Mouse (Mus musculus): ENCODE data around the gene Gm17387.

The Gm17387 gene

GRCm38 (mm10) chr7:141048226-141049218, 19.6 kb downstream of the Gm17387 start:
- DNase-seq = peak; percentile 87

- no peak for DNase-seq
These were observed 20.4 kb downstream of the Gm17387 start for GRCm38 (mm10) chr7:141049326-141049725.

DNA sequence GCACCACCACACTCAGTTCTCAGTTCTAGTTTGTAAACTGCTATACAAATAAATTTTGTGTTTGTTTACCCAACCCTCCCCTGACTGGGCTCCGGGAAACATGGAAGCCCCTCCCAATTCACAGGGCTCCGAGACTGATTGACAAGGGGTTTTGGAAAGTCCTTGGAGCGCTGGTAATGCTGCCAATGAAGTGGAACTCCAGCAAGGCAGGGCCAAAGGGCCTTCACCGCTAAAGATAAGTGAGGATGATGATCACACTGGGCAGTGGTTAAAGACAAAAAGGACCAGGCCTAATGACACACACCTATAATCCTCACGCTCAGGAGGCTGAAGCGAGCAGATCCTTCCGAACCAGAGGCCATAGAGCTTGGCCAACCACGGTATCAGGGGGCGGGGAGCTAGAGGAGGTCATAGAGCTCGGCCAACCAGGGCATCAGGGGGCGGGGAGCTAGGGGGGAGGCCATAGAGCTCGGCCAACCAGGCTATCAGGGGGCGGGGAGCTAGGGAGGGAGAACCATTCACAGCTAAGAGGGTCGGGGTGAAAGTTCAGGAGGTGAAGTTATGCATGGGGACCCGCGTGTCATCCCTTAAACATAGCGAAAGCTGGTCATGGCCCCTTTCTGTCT, 22.2 kb downstream of the Gm17387 start:
- DNase-seq = no peak

DNA sequence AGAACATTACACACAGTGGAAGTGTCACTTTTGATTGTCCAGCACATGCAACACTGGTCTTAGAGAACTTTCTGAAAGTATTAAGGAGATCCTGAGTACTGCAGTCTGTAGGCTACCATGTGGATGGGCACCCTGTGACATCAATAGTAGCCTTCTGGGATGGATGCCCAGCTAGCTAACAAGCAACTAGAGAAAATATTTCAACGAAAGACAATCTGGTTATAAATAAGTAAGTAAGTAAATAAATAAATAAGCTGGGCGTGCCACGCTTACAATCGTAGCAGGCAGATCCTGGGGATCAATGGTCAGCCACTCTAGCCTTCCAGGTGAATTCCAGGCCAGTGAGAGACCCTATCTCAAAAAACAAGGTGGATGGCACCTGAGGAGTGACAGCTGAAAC, 23.1 kb downstream of the Gm17387 start:
- no peak for DNase-seq

GRCm38 (mm10) chr7:141052421-141052820, 23.5 kb downstream of the Gm17387 start:
- no peak for DNase-seq

DNA sequence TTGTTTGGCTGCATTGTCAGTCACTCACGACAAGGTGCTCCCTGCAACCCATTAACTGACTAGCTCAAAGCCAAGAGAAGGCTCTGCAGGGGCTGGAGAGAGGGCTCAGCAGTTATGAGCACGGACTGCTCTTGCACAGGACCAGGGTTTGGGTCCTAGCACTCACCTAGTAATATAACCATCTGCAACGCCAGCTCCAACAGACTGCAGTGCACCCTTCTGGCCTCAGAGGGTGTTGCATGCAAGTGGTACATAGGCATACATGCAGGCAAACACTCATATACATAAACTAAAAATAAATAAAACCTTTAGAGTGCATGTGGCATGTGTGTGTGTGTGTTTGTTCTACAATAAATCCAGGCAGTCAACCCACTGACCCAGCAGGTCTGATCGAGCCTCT, 26.9 kb downstream of the Gm17387 start:
- DNase-seq = no peak

DNA sequence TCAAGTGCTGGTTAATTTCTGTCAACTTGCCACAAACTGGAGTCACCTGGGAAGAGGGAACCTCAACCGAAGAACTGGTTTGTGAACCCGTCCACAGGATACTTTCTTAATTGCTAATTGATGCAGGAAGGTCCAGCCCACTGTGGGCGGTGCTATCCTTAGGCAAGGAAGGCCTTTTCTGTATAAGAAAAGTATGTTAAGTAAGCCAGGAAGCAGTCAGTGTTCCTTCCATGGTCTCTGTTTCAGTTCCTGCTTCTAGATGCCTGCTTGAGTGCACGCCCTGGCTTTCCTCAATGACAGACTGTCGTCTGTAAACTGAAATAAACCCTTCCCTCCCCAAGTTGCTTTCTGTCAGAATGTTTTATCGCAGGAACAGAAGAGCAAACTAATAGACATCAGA, 28.0 kb downstream of the Gm17387 start:
- no peak for DNase-seq

DNA sequence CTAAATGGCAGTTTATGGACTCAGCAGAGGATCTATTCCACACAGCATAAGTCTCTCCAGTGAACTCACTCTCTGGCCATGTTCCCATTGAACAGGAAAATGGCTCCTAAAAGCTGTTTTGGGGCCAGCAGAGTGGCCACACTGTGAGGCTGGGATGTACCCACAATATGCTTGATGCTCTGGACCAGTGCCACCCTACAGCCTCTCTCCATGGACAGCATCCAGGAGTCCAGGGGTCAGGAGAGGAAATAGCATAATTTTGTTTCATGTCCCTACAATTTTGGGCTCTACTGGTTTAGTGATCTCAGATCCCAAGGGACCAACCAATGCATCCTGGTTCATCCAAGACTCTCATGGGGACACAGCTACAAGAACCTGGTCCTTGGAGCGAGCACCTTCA, 28.6 kb downstream of the Gm17387 start:
- no peak for DNase-seq

DNA sequence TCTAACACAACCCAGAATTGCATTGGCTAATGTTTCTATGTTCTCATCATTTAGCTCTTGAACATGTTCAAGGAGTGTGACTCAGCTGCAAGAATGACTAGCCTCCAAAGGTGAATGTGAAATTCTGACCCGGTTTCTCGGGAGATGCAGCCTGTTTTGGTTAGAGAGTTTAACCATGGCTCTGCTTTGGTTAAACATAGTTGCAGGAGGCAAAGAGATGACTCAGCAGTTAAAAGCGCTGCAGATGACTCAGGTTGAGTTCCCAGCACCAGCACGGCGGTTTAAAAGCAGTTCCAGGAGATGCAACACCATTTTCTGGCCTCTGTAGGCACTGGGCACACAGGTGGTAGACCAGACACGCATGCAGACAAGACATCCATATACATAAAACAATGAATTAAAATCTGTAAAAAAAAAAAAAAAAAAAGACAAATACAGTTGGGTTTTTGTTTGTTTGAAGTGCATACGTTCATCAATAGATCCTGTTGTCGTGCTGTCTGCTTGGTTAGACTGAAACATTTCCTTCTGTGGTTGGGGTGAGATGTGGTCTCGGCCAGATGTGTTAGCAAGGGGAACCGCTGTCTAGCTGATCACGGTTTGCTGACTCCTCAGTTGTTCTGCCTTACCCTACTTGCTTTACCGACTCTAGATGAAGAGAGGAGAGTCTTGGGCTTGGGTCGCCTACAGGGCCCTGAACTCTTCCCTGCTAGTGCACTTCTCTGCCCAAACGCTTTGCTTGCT, 29.8 kb downstream of the Gm17387 start:
- DNase-seq = no peak

DNA sequence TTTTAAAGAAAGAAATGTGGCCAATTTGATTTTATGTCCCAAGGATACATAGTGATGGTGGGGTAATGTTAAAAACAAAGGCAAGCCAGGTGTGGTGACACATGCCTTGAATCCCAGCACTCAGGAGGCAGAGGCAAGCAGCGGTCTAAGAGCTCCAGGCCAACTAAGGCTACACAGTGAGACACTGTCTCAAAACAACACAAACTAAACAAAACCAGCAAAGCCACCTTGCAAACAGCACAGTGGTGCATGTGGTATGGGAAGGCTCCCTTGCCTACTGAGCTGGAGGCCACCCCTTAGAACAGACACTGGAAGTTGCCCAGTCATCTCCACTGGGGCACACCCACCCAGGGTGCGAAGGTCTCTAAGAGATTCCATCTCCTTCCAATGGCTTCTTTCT, 31.0 kb downstream of the Gm17387 start:
- no peak for DNase-seq

DNA sequence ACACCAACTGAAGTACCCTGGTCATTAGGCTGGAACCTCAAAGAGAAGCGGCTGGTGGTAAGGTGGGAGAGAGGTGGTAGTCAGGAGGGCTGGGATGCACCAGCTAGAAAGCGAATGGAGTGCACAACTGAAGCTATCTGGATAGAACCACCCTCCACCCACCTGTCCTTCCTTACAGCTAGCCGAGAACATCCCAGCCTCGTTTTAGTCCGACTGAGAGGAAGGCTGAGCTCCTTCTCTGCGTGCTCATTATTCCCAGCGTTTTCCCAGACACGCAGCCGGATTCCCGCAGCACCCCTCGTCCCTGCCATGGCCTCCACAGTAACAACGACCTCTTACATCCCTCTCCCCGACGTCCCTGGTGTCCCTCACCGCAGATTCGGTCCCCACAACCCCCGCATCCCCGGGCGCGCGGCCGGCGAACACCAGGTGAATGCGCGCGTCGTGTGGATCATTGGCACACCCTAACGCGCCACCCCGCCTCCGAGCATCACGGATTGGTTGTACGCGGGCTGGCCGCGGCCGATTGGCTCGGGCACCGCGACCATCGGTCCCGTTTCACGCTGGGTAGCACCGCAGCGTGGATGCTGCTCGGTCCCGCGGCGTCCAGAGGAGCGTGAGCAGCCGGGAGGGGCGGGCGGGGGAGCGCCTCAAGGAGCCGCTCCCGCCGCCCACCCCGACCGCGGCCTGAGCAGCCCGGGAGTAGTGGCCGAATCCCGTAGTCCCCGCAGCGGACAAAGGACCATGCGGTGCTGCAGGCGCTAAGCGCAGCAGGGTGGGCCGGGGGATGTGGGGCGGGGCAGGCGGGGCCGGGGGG, 31.7 kb downstream of the Gm17387 start, which contains the start of gene B4galnt4:
TSS of gene B4galnt4 (plus strand) at position 679 of the 817 bp plus-strand sequence.
- DNase-seq = peak; percentile 91

DNA sequence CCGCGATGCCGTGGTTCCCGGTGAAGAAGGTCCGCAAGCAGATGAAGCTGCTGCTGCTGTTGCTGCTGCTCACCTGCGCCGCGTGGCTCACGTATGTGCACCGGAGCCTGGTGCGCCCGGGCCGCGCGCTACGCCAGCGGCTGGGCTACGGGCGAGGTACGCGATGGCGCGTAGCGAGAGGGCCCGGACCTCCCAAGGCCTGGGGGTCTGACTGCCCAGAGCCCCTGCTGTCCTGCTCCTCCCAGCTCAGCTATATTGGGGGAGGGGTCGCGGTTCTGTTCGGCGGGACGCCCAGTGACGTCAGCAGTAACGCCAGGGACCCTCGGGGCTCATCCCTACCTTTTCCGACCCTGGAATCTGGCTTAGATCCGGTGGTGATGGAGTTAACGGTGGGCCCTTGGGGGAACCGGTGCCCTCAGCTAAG, 32.4 kb downstream of the Gm17387 start:
- DNase-seq = peak; percentile 57

DNA sequence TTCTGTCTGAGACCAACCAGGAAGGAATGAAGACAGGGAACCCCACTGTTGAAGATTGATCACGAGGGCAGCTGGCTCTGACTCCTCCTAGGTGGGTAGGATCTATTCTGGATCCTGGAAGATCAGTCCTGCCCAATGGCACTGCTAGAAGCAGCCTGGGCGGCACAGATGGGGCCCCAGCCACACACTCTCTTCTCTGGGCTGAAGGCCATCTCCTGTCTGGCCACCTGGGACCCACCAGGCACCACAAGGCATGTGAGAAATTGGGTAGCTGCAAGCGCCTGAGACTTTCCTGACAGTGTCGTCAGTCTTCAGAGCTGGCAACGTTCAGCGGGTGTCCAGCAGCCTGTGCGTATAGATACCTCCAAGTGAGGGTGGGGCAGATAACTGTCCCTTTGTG, 33.6 kb downstream of the Gm17387 start:
- peak; percentile 58 for DNase-seq

GRCm38 (mm10) chr7:141063353-141063752, 34.4 kb downstream of the Gm17387 start:
- DNase-seq = no peak

DNA sequence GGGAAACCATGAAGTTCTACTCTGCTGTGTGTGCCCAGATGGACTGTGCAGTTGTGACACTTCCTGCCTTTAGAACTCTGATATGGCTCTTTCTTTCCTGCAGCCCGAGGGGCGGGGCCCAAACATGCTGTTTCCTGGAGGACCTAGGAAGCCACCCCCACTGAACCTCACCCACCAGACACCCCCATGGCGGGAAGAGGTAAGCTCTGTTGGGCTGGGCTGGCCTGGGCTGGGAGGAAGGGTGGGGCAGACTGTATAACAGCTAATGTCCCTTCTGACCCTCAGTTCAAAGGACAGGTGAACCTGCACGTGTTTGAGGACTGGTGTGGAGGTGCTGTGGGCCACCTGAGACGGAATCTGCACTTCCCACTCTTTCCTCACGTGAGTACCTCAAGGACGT, 35.2 kb downstream of the Gm17387 start:
- DNase-seq = no peak

DNA sequence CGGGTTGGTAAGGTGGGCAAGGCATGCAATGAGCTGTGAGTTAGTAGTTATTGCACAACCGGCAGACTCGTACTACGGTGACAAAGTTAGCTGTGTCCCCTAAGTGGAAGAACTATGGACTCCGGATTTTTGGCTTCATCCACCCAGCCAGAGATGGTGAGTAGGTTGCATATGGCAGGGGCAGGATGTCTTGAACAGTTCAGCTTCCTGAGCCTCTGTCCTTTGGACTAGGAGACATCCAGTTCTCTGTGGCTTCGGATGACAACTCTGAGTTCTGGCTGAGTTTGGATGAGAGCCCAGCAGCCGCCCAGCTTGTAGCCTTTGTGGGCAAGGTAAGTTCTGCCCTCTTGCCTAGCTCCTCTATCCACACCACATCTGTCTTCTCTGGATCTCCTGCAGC, 35.6 kb downstream of the Gm17387 start:
- no peak for DNase-seq

DNA sequence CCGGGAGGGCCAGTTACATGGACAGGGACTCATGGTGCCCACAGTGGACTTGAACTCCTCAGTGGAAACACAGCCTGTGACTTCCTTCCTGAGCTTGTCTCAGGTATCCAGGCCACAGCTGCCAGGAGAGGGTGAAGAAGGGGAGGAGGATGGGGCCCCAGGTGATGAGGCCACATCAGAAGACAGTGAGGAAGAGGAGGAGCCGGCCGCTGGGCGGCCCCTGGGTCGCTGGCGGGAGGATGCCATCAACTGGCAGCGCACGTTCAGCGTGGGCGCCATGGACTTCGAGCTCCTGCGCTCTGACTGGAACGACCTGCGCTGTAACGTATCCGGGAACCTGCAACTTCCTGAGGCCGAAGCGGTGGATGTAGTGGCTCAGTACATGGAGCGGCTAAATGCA, 39.4 kb downstream of the Gm17387 start:
- DNase-seq = no peak

- DNase-seq = peak; percentile 58
These were observed 41.3 kb downstream of the Gm17387 start for GRCm38 (mm10) chr7:141070058-141070862.

GRCm38 (mm10) chr7:141072017-141072745, 43.2 kb downstream of the Gm17387 start:
- no peak for DNase-seq

- no peak for DNase-seq
These were observed 44.9 kb downstream of the Gm17387 start for GRCm38 (mm10) chr7:141073782-141074181.

- DNase-seq = no peak
These were observed 48.9 kb downstream of the Gm17387 start, which contains the start of gene Pkp3 for GRCm38 (mm10) chr7:141077841-141078240. Pkp3 (plus strand) TSS chr7:141078218.
